Mouse (Mus musculus) liver, embryonic 13.5 days (tissue): Measurements from ENCODE around the gene Gm45711. TPM values are rescaled to one million over a fixed set of nuclear protein-coding genes. Genes with fewer than 3 reads are reported as not detected.
"Not testable (repeated sequence)": the region's sequence is repeated elsewhere in the genome, so short reads cannot be mapped to it uniquely, and the experiment has no call there.

Source experiments
- ATAC-seq: fragments of 200-750 bp; cut with Nextera tagmentation; 2 replicates; pipeline ENCODE4 v1.8.0; 2017; ENCODE audit warnings: low read depth, mild to moderate bottlenecking, moderate number of reproducible peaks, moderate library complexity
- DNase-seq: peaks from one replicate; pipeline ENCODE4 v3.0.0; 2022
- H3K27ac ChIP-seq: fragments of 300-500 bp; sonication (generic); 2 replicates; pipeline ENCODE4 v1.5.1; 2015; ENCODE audit warnings: moderate library complexity, mild to moderate bottlenecking, inconsistent platforms
- H3K27me3 ChIP-seq: fragments of 300-500 bp; sonication (generic); 2 replicates; pipeline ENCODE4 v1.6.1; 2015; ENCODE audit warnings: mild to moderate bottlenecking, inconsistent platforms
- H3K36me3 ChIP-seq: fragments of 300-500 bp; sonication (generic); 2 replicates; pipeline ENCODE4 v1.6.1; 2015; ENCODE audit warnings: mild to moderate bottlenecking, inconsistent platforms
- H3K4me1 ChIP-seq: fragments of 300-500 bp; sonication (generic); replicated peaks from 2 replicates; pipeline ENCODE4 v1.6.1; 2015; ENCODE audit warnings: inconsistent platforms
- H3K4me2 ChIP-seq: fragments of 300-500 bp; sonication (generic); 2 replicates; pipeline ENCODE4 v1.6.1; 2015; ENCODE audit warnings: inconsistent platforms, mild to moderate bottlenecking, moderate library complexity
- H3K4me3 ChIP-seq: fragments of 300-500 bp; sonication (generic); replicated peaks from 2 replicates; pipeline ENCODE4 v1.5.1; 2015; ENCODE audit warnings: mild to moderate bottlenecking, inconsistent platforms
- H3K9ac ChIP-seq: fragments of 300-500 bp; sonication (generic); 2 replicates; pipeline ENCODE4 v1.6.1; 2015; ENCODE audit warnings: mild to moderate bottlenecking, inconsistent platforms
- H3K9me3 ChIP-seq: fragments of 300-500 bp; sonication (generic); replicated peaks from 2 replicates; pipeline ENCODE4 v1.6.1; 2016; ENCODE audit warnings: inconsistent platforms
- WGBS: fragments of 180-500 bp; shearing (Covaris S2); methylation state at CpG from one replicate; pipeline ENCODE4 v1.1.7; 2015; ENCODE audit not compliant: insufficient replicate concordance; 5-methylcytosine and 5-hydroxymethylcytosine counted together
- polyA plus RNA-seq: library from polyadenylated mRNA; unstranded; fragments of >200 nt; fragmentation: Nextera tagmentation; extraction: Ambion mirVana; gene quantifications from 2 replicates; pipeline ENCODE4 v1.2.1, GENCODE M21; 2015

The Gm45711 gene
- not detected in 2 replicates for polyA plus RNA-seq

DNA sequence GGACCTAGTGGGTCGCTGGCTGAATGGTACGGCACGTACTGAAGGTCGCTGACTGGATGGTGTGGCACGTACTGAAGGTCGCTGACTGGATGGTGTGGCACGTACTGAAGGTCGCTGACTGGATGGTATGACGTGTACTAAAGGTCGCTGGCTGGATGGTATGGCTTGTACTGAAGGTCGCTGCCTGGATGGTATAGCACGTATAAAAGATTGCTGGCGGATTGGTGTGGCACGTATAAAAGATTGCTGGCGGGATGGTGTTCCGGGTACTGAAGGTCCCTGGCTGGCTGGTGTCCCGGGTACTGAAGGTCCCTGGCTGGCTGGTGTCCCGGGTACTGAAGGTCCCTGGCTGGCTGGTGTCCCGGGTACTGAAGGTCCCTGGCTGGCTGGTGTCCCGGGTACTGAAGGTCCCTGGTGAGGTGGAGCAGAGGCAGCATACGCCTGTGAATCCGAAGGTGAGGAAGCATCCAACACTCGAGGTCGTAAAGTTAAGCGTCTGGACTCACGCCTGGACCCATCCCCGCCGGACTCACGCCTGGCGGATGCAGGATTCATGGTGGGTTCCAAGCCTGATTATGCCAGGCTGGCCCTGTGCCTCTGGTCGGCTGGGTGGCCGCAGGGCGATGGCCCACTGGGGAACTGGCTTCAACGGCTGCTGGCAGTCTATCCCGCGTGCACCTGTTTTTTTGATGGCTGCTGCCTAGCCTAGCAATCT, at the start of gene Gm45711, which contains the start of gene Cmtm1:
Gm45711 (minus strand) TSS at position 641 of the 715 bp plus-strand sequence.
Cmtm1 (minus strand) TSS at position 705 of the 715 bp plus-strand sequence.
- WGBS: 80% methylated on average over 36 of the region's 36 CpGs

DNA sequence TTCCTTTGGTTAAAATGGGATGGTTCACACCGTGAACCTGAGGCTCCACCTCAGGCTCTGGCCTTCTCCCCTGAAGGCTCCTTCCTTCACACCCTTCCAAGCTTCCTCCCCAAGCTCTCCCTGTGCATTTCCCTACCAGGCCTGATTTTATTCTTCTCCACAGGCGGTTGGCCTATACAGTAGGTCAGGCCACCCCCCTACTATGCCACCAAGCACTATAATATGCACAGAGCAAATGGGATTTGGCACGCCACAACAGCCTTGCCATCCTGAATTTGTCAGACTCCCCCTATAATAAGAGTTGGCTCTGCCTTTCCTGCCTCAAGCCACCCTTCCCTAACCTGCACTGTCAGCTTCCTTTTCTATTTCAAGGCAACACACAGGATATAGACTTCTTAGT, 48.8 kb upstream of the Gm45711 start:
- Histone ChIP-seq H3K4me3 (no peak overlapping the region), H3K4me1 (peaks cover 7% of the 10 kb centered on the region), H3K9me3 (no peaks in the 10 kb centered on the region), H3K4me2 (no peak overlapping the region), H3K27me3 (no peaks in the 10 kb centered on the region), H3K36me3 (peaks cover 3% of the 10 kb centered on the region; the same call in 1 of the 2 replicates), H3K27ac (no peak overlapping the region), H3K9ac (no peak overlapping the region)
- ATAC-seq (no peak), DNase-seq (no peak)
- 55% methylated on average over 3 of the region's 3 CpGs for WGBS

More for the DNA sequence above, at the start of gene Gm45711, which contains the start of gene Cmtm1:
- not testable (repeated sequence) for H3K9ac ChIP-seq, H3K4me3 ChIP-seq, H3K4me2 ChIP-seq, H3K9me3 ChIP-seq, H3K27me3 ChIP-seq, H3K4me1 ChIP-seq, H3K27ac ChIP-seq, H3K36me3 ChIP-seq, DNase-seq, ATAC-seq

DNA sequence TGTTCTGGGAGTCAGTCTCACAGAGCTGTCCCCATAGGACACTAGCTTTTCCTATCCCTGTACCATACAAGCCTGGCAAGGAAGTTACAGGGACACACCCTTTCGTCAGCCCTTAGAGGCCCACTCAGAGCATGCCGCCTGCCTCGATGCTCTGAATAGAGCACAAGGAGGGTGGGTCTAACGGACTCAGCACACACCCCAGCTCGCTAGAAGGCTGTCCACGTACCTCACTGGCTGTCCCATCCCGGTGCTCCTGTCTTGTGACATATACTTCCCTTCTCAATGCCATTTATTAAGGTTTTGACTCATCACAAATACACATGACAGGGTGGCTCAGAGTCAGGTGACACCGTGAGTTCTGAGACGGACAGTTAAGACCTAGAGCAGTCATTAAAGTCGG, 44.6 kb upstream of the Gm45711 start:
- no peaks in the 10 kb centered on the region for H3K27me3 ChIP-seq
- no peaks in the 10 kb centered on the region for H3K9me3 ChIP-seq
- H3K36me3 ChIP-seq: peaks cover 3% of the 10 kb centered on the region; the same call in 1 of the 2 replicates
- ATAC-seq (no peak), DNase-seq (no peak)
- H3K9ac ChIP-seq: no peak overlapping the region
- H3K4me3 ChIP-seq: no peak overlapping the region
- peaks cover 1% of the 10 kb centered on the region for H3K4me1 ChIP-seq
- no peak overlapping the region for H3K4me2 ChIP-seq
- WGBS: 73% methylated on average over 10 of the region's 10 CpGs
- H3K27ac ChIP-seq: no peak overlapping the region

DNA sequence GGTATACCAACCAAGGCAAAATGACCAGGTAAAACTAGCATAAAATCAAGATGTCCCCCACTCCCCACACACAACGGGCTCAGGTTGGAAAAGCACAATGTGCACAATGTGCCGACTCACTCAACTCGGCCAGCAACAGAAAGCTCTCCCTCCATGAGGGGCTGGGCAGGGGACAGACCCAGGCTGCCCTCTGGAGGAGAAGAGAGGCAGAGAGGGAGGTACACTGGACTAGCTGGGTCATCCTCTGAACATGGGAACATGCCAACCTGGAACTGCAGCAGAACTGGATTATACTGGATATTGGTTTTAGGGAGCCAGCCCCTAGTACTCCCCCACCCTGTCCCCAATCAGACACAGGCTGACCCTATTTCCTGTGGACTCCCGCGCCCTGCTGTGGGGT, 43.3 kb upstream of the Gm45711 start:
- no peak overlapping the region for H3K9ac ChIP-seq
- no peaks in the 10 kb centered on the region for H3K9me3 ChIP-seq
- no peak; the same call in 1 of the 2 replicates for ATAC-seq
- no peak overlapping the region for H3K27ac ChIP-seq
- H3K4me1 ChIP-seq: peaks cover 7% of the 10 kb centered on the region
- WGBS: 41% methylated on average over 5 of the region's 5 CpGs
- no peak overlapping the region for H3K4me2 ChIP-seq
- H3K36me3 ChIP-seq: peaks cover 3% of the 10 kb centered on the region; the same call in 1 of the 2 replicates
- no peaks in the 10 kb centered on the region for H3K27me3 ChIP-seq
- H3K4me3 ChIP-seq: no peak overlapping the region
- DNase-seq: no peak

DNA sequence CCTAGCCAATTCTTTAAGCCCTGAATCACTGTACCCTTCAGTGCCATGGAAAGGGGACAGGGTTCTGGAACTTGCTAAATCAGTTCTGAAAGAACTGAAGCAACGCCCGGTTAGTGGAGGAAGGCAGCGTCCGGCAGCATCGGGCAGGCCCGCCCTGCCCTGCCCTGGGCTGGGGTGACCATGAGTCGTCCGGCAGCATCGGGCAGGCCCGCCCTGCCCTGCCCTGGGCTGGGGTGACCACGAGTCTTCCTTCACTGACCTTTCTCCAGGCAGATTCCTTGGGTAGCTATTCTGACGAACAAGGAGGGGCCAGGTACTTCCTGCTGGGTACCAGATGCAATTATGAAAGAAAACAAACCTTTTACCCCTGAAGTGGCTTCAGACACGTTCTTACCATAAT, 40.2 kb upstream of the Gm45711 start:
- no peak overlapping the region for H3K4me3 ChIP-seq
- no peak overlapping the region for H3K4me2 ChIP-seq
- H3K27ac ChIP-seq: no peak overlapping the region
- peaks cover 14% of the 10 kb centered on the region; the same call in 1 of the 2 replicates for H3K36me3 ChIP-seq
- ATAC-seq: no peak
- 73% methylated on average over 13 of the region's 13 CpGs for WGBS
- peaks cover 13% of the 10 kb centered on the region for H3K4me1 ChIP-seq
- H3K27me3 ChIP-seq: no peaks in the 10 kb centered on the region
- no peak for DNase-seq
- H3K9me3 ChIP-seq: no peaks in the 10 kb centered on the region
- H3K9ac ChIP-seq: no peak overlapping the region

DNA sequence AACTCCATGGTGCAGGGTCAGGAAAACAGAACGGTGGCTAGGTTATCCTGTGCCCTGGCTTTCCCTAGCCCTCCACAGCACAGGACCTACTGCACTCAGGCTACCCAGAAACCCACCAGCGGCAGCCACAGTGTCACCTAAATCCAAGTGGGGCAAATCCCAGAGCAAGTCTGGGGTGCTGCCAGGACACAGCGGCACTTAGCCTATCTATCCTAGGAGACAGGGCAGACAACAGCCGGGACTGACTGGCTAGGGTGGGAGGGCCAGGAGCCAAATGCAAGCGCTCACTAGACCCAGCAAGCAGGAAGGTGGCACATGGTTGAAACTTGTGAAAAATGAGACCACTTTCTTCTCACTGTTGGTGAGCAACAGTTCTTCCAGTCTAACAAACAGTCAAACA, 39.1 kb upstream of the Gm45711 start:
- 60% methylated on average over 5 of the region's 5 CpGs for WGBS
- ATAC-seq: no peak

DNA sequence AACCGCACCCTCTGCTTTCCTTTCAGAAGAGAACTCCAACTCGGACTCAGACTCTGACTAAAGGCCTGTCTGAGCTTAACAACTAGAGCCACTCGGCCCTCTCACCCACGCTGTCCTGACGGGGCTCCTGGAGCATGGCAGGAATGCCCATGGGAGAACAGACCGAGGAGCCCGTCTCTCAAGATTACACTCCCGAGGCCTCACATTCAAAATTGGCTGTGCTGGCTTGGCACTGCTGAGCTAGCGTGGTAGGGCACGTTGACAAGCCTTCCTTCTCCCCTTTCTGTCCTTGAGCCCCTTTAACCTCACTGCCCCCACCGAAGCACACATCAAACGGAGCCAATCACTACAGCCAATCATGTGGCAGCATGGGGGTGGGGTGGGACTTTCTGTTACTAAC, 36.8 kb upstream of the Gm45711 start:
- H3K4me1 ChIP-seq: peaks cover 24% of the 10 kb centered on the region
- no peak overlapping the region for H3K4me2 ChIP-seq
- 64% methylated on average over 12 of the region's 12 CpGs for WGBS
- no peak overlapping the region for H3K9ac ChIP-seq
- H3K36me3 ChIP-seq: peaks cover 14% of the 10 kb centered on the region; the same call in 1 of the 2 replicates
- H3K9me3 ChIP-seq: no peaks in the 10 kb centered on the region
- no peak for ATAC-seq
- H3K4me3 ChIP-seq: no peak overlapping the region
- no peak overlapping the region for H3K27ac ChIP-seq
- no peak for DNase-seq
- 0 out of 2 replicates have a peak, but pooled peaks cover under 1% of the 10 kb centered on the region for H3K27me3 ChIP-seq

More for the DNA sequence above, 39.1 kb upstream of the Gm45711 start:
- Histone ChIP-seq H3K27ac (0 out of 2 replicates have a peak overlapping the region, but pooled peaks have one; percentile 29), H3K36me3 (peaks cover 14% of the 10 kb centered on the region; the same call in 1 of the 2 replicates), H3K27me3 (no peaks in the 10 kb centered on the region), H3K4me1 (peaks cover 17% of the 10 kb centered on the region), H3K9ac (no peak overlapping the region), H3K4me3 (no peak overlapping the region), H3K9me3 (no peaks in the 10 kb centered on the region), H3K4me2 (no peak overlapping the region)
- no peak for DNase-seq

DNA sequence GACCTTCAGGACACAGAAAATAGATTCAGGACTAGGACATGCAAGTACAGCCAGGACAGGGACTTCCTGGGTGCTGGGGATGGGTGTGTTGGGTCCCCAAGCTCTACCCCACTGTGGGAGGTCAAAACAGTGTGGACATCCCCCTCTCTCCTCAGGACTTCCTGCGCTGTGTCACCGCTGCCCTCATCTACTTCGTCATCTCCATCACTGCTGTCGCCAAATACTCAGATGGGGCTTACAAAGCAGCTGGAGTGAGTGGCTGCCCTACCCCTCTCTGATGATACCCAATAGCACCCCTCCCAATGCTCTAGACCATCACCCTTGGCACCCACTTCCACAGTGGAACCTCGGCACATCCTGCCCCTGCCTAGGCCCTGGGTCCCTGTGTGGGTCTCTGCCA, 34.7 kb upstream of the Gm45711 start:
- no peak overlapping the region for H3K4me3 ChIP-seq
- no peaks in the 10 kb centered on the region for H3K9me3 ChIP-seq
- DNase-seq (no peak), ATAC-seq (no peak)
- peaks cover 14% of the 10 kb centered on the region; the same call in 1 of the 2 replicates for H3K36me3 ChIP-seq
- H3K4me1 ChIP-seq: peaks cover 42% of the 10 kb centered on the region
- H3K27ac ChIP-seq: no peak overlapping the region
- WGBS: 69% methylated on average over 5 of the region's 5 CpGs
- H3K4me2 ChIP-seq: no peak overlapping the region
- peaks cover 13% of the 10 kb centered on the region for H3K27me3 ChIP-seq
- no peak overlapping the region for H3K9ac ChIP-seq

DNA sequence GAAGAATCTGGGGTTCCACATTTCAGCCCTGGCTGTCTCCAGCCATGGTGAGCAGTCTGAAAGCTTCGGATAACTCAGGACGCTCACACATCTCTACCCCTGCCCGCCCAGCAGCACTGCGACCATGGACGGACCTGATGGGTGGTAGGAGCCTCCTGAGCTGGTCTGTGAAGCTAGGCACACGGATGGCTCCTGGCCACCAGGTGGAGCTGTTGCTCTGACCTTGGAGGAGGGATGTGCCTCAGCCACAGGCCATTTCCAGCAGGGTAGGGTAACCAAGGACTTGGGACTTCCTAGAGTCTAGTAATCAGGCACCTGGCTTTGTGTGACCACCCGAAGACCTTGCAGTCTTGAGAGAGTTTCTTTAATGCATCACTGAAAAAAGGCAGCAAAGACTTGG, 34.1 kb upstream of the Gm45711 start:
- Histone ChIP-seq H3K4me1 (peaks cover 41% of the 10 kb centered on the region), H3K4me3 (no peak overlapping the region), H3K4me2 (no peak overlapping the region), H3K9me3 (no peaks in the 10 kb centered on the region), H3K9ac (no peak overlapping the region), H3K27ac (no peak overlapping the region), H3K36me3 (peaks cover 14% of the 10 kb centered on the region; the same call in 1 of the 2 replicates), H3K27me3 (peaks cover 13% of the 10 kb centered on the region)
- 13% methylated on average over 7 of the region's 7 CpGs for WGBS
- ATAC-seq (peak; percentile 35; the same call in 1 of the 2 replicates), DNase-seq (peak; percentile 59)

DNA sequence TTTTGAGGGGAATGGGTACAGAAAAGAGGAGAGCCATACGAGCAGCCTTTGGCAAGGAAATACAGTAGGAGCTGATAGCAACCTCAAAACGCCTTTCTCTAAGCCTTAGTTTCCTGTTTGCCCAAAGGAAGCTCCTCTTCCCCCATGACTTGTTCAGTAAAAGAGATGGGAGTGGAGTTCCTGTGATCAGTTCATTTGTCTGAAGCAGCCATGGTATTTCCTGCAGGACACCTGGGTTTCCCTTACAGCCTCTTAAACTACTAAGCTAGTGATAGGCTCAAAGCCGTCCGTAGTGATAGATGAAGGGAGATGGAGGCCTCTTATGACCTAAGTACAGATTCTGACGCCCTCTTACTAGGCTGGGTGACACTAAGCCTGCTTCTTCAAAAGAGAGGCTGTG, 32.5 kb upstream of the Gm45711 start:
- DNase-seq (no peak), ATAC-seq (no peak)
- H3K4me2 ChIP-seq: no peak overlapping the region
- WGBS: 43% methylated on average over 5 of the region's 5 CpGs
- H3K27ac ChIP-seq: no peak overlapping the region
- H3K36me3 ChIP-seq: peaks cover 9% of the 10 kb centered on the region; the same call in 1 of the 2 replicates
- peaks cover 13% of the 10 kb centered on the region for H3K27me3 ChIP-seq
- no peaks in the 10 kb centered on the region for H3K9me3 ChIP-seq
- H3K9ac ChIP-seq: no peak overlapping the region
- H3K4me3 ChIP-seq: no peak overlapping the region
- H3K4me1 ChIP-seq: peaks cover 40% of the 10 kb centered on the region

DNA sequence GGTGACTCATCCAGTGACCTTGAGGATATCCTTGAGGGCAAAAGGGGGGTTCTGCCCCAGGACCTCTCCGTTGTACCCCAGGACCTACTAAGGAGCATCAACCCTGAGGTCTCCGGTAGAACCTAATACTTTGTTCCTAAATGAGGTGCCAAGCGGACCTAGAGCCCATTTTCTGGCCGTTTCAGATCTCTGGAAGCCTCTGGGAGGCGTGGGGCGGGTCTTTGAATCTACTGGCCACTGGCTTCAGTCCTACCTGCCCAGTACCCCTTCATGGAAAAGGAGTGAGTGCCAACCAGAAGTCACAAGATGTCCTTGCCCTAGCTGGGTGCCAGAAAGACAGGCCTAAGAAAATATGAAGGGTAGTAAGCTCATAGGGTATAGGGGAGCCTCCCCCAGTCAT, 31.8 kb upstream of the Gm45711 start:
- Histone ChIP-seq H3K27ac (no peak overlapping the region), H3K36me3 (0 out of 2 replicates have a peak, but pooled peaks cover 7% of the 10 kb centered on the region), H3K9me3 (no peaks in the 10 kb centered on the region), H3K27me3 (peaks cover 13% of the 10 kb centered on the region), H3K9ac (no peak overlapping the region), H3K4me3 (peak overlapping the region; percentile 61), H3K4me1 (peaks cover 34% of the 10 kb centered on the region), H3K4me2 (peak overlapping the region; percentile 73)
- ATAC-seq: no peak
- 40% methylated on average over 6 of the region's 6 CpGs for WGBS
- DNase-seq: no peak
